Mouse (Mus musculus) olfactory bulb, adult 2 months (tissue): ENCODE data around the gene B3gnt2. TPM values are rescaled to one million over a fixed set of nuclear protein-coding genes. Genes with fewer than 3 reads are reported as not detected.

Experiments used
- H3K27ac ChIP-seq: fragments of 200-500 bp; 2 replicates; pipeline ENCODE4 v1.5.1; 2012; ENCODE audit warnings: low read depth, low read length; ENCODE audit not compliant: insufficient read depth
- H3K4me1 ChIP-seq: fragments of 200-500 bp; 2 replicates; pipeline ENCODE4 v1.6.1; 2012; ENCODE audit warnings: low read length; ENCODE audit not compliant: control insufficient read depth, insufficient read depth
- H3K4me3 ChIP-seq: fragments of 200-500 bp; 2 replicates; pipeline ENCODE4 v1.5.1; 2012; ENCODE audit warnings: mild to moderate bottlenecking, low read depth, low read length, moderate library complexity; ENCODE audit not compliant: insufficient read depth
- CTCF ChIP-seq: fragments of 200-500 bp; IDR thresholded peaks from 2 replicates; pipeline ENCODE4 v1.5.1; 2012; ENCODE audit warnings: low read depth, mild to moderate bottlenecking, low read length, moderate library complexity; ENCODE audit not compliant: insufficient read depth
- POLR2A ChIP-seq: fragments of 200-500 bp; IDR thresholded peaks from 2 replicates; pipeline ENCODE4 v1.6.1; 2012; ENCODE audit warnings: mild to moderate bottlenecking, low read depth, low read length, moderate library complexity; ENCODE audit not compliant: insufficient read depth
- WGBS: fragments of 180-500 bp; shearing (Covaris S2); methylation state at CpG from one replicate; pipeline ENCODE4 v1.1.7; 2018; 5-methylcytosine and 5-hydroxymethylcytosine counted together
- polyA plus RNA-seq: library from polyadenylated mRNA; stranded (reverse); fragments of >200 nt; gene quantifications from 2 replicates; pipeline ENCODE4 v1.2.4, GENCODE M21; 2012; ENCODE audit warnings: low replicate concordance; ENCODE audit not compliant: missing spikeins, insufficient read depth, insufficient read length

B3gnt2 gene
- polyA plus RNA-seq, result not detected in 2 replicates

GRCm38 (mm10) chr11:22860335-22861227, at the start of gene B3gnt2:
Gene B3gnt2, minus strand, starts transcription at chr11:22860961.
- 0 out of 2 replicates have a peak within 1 kb of the TSS, but pooled peaks have one; percentile 2 for H3K27ac ChIP-seq
- TF ChIP-seq CTCF (no peak), POLR2A (no peak)
- peak within 1 kb of the TSS; percentile 54 for H3K4me3 ChIP-seq
- 19% methylated on average over 41 of the region's 41 CpGs for WGBS
- peaks cover 29% of the 10 kb centered on the region for H3K4me1 ChIP-seq

DNA sequence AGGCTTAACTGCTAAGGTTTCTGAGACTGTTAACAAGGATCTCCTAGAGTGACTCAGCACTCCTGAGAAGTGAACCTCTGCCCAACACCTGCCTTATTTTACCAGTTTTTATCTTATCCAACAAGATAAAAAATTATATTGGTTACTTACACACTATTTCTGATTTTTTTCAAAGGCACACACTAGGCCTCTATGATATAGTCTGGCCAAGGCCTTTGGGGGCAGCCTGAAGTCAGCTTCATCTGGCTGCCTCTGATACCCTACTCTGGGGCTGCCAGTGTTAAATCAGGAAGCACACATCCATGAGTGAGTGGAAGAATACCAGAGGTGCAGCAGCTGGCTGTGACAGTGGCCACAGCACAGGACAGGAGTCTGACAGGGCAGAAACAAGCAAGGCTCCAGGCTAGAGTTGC, 45.7 kb upstream of the B3gnt2 start:
- TF ChIP-seq CTCF (no peak), POLR2A (no peak)
- H3K27ac ChIP-seq, result no peak overlapping the region
- H3K4me1 ChIP-seq, result no peaks in the 10 kb centered on the region
- no peak overlapping the region for H3K4me3 ChIP-seq

DNA sequence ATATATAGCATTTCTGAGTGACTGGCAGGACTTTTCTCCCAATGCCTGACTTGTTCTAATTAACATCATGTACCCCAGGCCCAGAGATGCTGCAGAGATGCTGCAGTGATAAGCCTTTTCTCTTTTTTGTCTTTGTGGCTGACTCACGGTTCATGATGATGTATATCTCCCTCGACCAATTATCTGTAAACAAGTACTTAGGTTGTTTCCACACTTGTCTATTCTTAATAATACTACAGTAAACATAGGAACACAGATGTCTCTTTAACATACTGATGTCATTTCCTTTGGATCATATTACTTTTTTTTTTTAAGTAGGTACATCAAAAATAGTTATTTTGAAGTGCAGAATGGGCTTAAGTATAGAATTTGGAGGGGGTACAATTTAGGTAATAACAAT, 42.2 kb upstream of the B3gnt2 start:
- WGBS, result 69% methylated on average over 2 of the region's 2 CpGs
- no peak for TF ChIP-seq CTCF
- TF ChIP-seq POLR2A, result no peak

GRCm38 (mm10) chr11:22900041-22900440, 39.3 kb upstream of the B3gnt2 start:
- no peak overlapping the region for H3K27ac ChIP-seq
- no peak overlapping the region for H3K4me3 ChIP-seq
- TF ChIP-seq CTCF (no peak), POLR2A (no peak)
- WGBS, result 84% methylated on average over 3 of the region's 3 CpGs
- H3K4me1 ChIP-seq, result no peaks in the 10 kb centered on the region

More for the DNA sequence above, 42.2 kb upstream of the B3gnt2 start:
- no peaks in the 10 kb centered on the region for H3K4me1 ChIP-seq
- no peak overlapping the region for H3K27ac ChIP-seq
- no peak overlapping the region for H3K4me3 ChIP-seq

GRCm38 (mm10) chr11:22897642-22898041, 36.9 kb upstream of the B3gnt2 start:
- WGBS, result 98% methylated on average over 4 of the region's 4 CpGs
- TF ChIP-seq CTCF (no peak), POLR2A (no peak)

DNA sequence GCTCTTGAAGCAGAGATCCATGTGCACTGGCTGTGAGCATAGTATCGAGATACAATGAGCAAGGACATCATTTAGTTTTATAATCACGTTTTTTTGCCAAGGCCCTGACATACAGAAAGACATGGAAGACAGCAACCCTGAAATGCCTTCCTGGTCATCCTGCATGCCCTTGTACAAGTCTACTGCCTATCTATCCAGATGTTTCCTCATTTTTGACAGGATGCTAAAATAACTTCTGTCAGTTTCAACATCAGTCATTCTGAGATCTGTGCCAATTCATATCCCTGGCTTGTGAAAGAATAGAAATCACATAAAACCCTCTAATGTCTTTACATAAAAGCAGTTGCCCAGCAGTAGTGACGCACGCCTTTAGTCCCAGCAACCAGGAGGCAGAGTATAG, 36.4 kb upstream of the B3gnt2 start:
- no peak overlapping the region for H3K4me3 ChIP-seq
- H3K27ac ChIP-seq, result no peak overlapping the region
- H3K4me1 ChIP-seq, result no peaks in the 10 kb centered on the region
- WGBS, result 93% methylated on average over 4 of the region's 4 CpGs
- TF ChIP-seq POLR2A (no peak), CTCF (no peak)

More at GRCm38 (mm10) chr11:22897642-22898041, 36.9 kb upstream of the B3gnt2 start:
- Histone ChIP-seq H3K4me3 (no peak overlapping the region), H3K27ac (no peak overlapping the region), H3K4me1 (no peaks in the 10 kb centered on the region)

GRCm38 (mm10) chr11:22893075-22893474, 32.3 kb upstream of the B3gnt2 start:
- H3K27ac ChIP-seq, result no peak overlapping the region
- no peak overlapping the region for H3K4me3 ChIP-seq
- no peaks in the 10 kb centered on the region for H3K4me1 ChIP-seq
- WGBS, result 89% methylated on average over 3 of the region's 3 CpGs
- TF ChIP-seq CTCF, result no peak
- TF ChIP-seq POLR2A, result no peak

DNA sequence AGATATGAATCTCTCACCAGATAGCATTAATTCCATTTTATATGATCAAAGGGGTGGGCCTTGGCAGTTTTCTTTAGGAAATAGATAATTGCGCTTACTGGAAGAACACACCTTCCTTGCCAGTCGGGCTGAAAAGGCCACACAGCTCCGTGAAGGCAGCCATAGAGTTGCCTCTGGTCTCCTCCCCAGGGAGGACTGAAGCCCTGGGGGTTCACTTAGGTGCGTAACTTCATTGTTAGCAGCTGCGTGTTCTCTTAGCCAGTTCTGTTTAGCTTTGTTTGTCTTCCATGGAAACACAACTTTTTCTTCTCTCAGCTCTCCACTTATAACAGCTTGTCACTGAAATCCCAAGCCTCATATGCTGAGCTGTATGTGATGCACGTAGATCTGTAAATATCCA, 31.7 kb upstream of the B3gnt2 start:
- TF ChIP-seq POLR2A (no peak), CTCF (no peak)
- H3K27ac ChIP-seq, result no peak overlapping the region
- WGBS, result 84% methylated on average over 6 of the region's 6 CpGs
- no peak overlapping the region for H3K4me3 ChIP-seq
- H3K4me1 ChIP-seq, result no peaks in the 10 kb centered on the region

DNA sequence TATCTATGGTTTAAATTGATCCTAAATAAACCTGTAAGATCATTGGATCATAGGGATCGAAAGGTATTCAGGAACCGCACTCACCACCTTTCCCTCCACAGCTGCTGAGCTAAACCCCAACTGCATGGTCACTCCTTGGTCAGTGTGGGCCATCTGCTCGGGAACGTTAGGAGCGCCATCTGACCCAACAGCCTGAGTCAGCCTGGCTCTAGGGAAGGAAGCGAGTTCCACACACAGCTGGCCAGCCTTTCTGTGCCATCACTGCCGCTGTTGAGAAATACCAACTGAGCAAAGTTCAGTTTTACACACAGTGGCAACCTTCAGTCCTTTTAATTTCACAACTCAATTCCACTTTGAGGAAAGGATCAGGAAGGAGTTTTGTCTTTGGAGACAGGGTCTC, 31.1 kb upstream of the B3gnt2 start:
- no peak overlapping the region for H3K4me3 ChIP-seq
- WGBS, result 94% methylated on average over 7 of the region's 7 CpGs
- TF ChIP-seq POLR2A (no peak), CTCF (no peak)
- H3K27ac ChIP-seq, result no peak overlapping the region
- H3K4me1 ChIP-seq, result no peaks in the 10 kb centered on the region

- WGBS, result 80% methylated on average over 9 of the region's 9 CpGs
- no peak overlapping the region for H3K4me3 ChIP-seq
- TF ChIP-seq POLR2A (no peak), CTCF (no peak)
Observed at GRCm38 (mm10) chr11:22891242-22891641, 30.5 kb upstream of the B3gnt2 start.

More at GRCm38 (mm10) chr11:22891242-22891641, 30.5 kb upstream of the B3gnt2 start:
- H3K27ac ChIP-seq, result no peak overlapping the region
- H3K4me1 ChIP-seq, result no peaks in the 10 kb centered on the region
